ENCODE assay signal across 7 mouse cellular contexts in genomic region chr16:84834745-84835440, GRCm38 (mm10). TPM values are rescaled to one million over a fixed set of nuclear protein-coding genes. Genes with fewer than 3 reads are reported as not detected.
A peak's percentile ranks its signal among the peaks of the same experiment; 100 is the strongest.
DNase-seq lines count a peak whose midpoint lies in the region; ATAC-seq lines count a peak whose summit lies in the region.

Gene Gabpa (plus strand): TSS chr16:84834925.

- H3K36me3 ChIP-seq in embryonic facial prominence, embryonic 12.5 days, result peaks cover 33% of the 10 kb centered on the region
- peaks cover 8% of the 10 kb centered on the region for H3K36me3 ChIP-seq in limb, embryonic 11.5 days (ENCODE audit: control insufficient read depth, insufficient read depth, low read length)
- peaks cover 34% of the 10 kb centered on the region for H3K36me3 ChIP-seq in midbrain, embryonic 14.5 days (ENCODE audit: control insufficient read depth, insufficient read depth, low read length)

- H3K27me3 ChIP-seq in embryonic facial prominence, embryonic 12.5 days, result no peaks in the 10 kb centered on the region
- H3K27me3 ChIP-seq in limb, embryonic 11.5 days (ENCODE audit: control insufficient read depth, insufficient read depth, low read length), result no peaks in the 10 kb centered on the region
- no peaks in the 10 kb centered on the region for H3K27me3 ChIP-seq in midbrain, embryonic 14.5 days (ENCODE audit: control insufficient read depth, insufficient read depth, low read length)

- H3K27ac ChIP-seq in embryonic facial prominence, embryonic 12.5 days, result peak within 1 kb of the TSS; percentile 96
- peak within 1 kb of the TSS; percentile 95 for H3K27ac ChIP-seq in limb, embryonic 11.5 days (replicated peaks; ENCODE audit: low read depth, low read length)
- H3K27ac ChIP-seq in midbrain, embryonic 14.5 days (replicated peaks; ENCODE audit: low read depth, low read length), result peak within 1 kb of the TSS; percentile 95

- H3K4me2 ChIP-seq in embryonic facial prominence, embryonic 12.5 days (replicated peaks), result peak within 1 kb of the TSS; percentile 72
- peak within 1 kb of the TSS; percentile 73 for H3K4me2 ChIP-seq in limb, embryonic 11.5 days (ENCODE audit: low read depth, severe bottlenecking)
- H3K4me2 ChIP-seq in midbrain, embryonic 14.5 days (ENCODE audit: low read length), result peak within 1 kb of the TSS; percentile 86

- H3K4me3 ChIP-seq in embryonic facial prominence, embryonic 12.5 days, result peak within 1 kb of the TSS; percentile 92
- peak within 1 kb of the TSS; percentile 93 for H3K4me3 ChIP-seq in limb, embryonic 11.5 days (ENCODE audit: low read depth, low read length)
- peak within 1 kb of the TSS; percentile 92 for H3K4me3 ChIP-seq in midbrain, embryonic 14.5 days (replicated peaks; ENCODE audit: low read depth, low read length)

- H3K4me1 ChIP-seq in embryonic facial prominence, embryonic 12.5 days, result peaks cover 14% of the 10 kb centered on the region
- H3K4me1 ChIP-seq in limb, embryonic 11.5 days (ENCODE audit: control insufficient read depth, insufficient read depth, low read length), result 0 out of 2 replicates have a peak, but pooled peaks cover 3% of the 10 kb centered on the region
- peaks cover 16% of the 10 kb centered on the region for H3K4me1 ChIP-seq in midbrain, embryonic 14.5 days (ENCODE audit: control insufficient read depth, insufficient read depth, low read length)

- no peaks in the 10 kb centered on the region for H3K9me3 ChIP-seq in embryonic facial prominence, embryonic 12.5 days
- no peaks in the 10 kb centered on the region for H3K9me3 ChIP-seq in limb, embryonic 11.5 days (ENCODE audit: control insufficient read depth, low read length)
- no peaks in the 10 kb centered on the region for H3K9me3 ChIP-seq in midbrain, embryonic 14.5 days (ENCODE audit: control insufficient read depth, low read length)

- WGBS in embryonic facial prominence, embryonic 12.5 days, result under 1% methylated on average over 52 of the region's 52 CpGs
- under 1% methylated on average over 51 of the region's 52 CpGs for WGBS in limb, embryonic 11.5 days
- under 1% methylated on average over 52 of the region's 52 CpGs for WGBS in midbrain, embryonic 14.5 days

- DNase-seq in adrenal gland, postnatal 25 days, result peak; percentile 88
- DNase-seq in heart, adult 11 months, result peak; percentile 100
- peak; percentile 91 for DNase-seq in kidney, adult 18-20 months
- DNase-seq in limb, embryonic 11.5 days (ENCODE audit: low spot score), result peak; percentile 90
- peak; percentile 95 for DNase-seq in midbrain, embryonic 14.5 days
- DNase-seq in spleen, adult 18-20 months, result peak; percentile 84

- peak; percentile 96 for ATAC-seq in embryonic facial prominence, embryonic 12.5 days (ENCODE audit: insufficient number of reproducible peaks, insufficient read depth, low FRiP score, low TSS enrichment)
- peak; percentile 95 for ATAC-seq in limb, embryonic 11.5 days (ENCODE audit: insufficient number of reproducible peaks, low FRiP score, low TSS enrichment, low read depth)
- ATAC-seq in midbrain, embryonic 14.5 days (ENCODE audit: low FRiP score, low TSS enrichment), result peak; percentile 94

- H3K9ac ChIP-seq in embryonic facial prominence, embryonic 12.5 days, result peak within 1 kb of the TSS; percentile 95
- peak within 1 kb of the TSS; percentile 99 for H3K9ac ChIP-seq in limb, embryonic 11.5 days (ENCODE audit: low read length)
- peak within 1 kb of the TSS; percentile 95 for H3K9ac ChIP-seq in midbrain, embryonic 14.5 days (replicated peaks; ENCODE audit: low read length)

RNA-seq across cellular contexts. Expression of gene Gabpa, which starts in this region (rescaled TPM):
- total RNA-seq in adrenal gland, postnatal 25 days (2021), result 47.4 and 49.2 TPM in 2 replicates
- polyA plus RNA-seq in embryonic facial prominence, embryonic 12.5 days (2016; fragmentation: Nextera tagmentation; extraction: Ambion mirVana), result 39.2 and 41.7 TPM in 2 replicates
- 41.2 and 41.5 TPM in 2 replicates for polyA plus RNA-seq in limb, embryonic 11.5 days (2014; fragmentation: Nextera tagmentation; extraction: Ambion mirVana)
- polyA plus RNA-seq in midbrain, embryonic 14.5 days (2014; fragmentation: Nextera tagmentation; extraction: Ambion mirVana), result 18.4 and 24.9 TPM in 2 replicates

Comparison
In these comparisons a context has a peak if more than half of its experiments do, and no peak if none do; other contexts are left out.
1. Peak in every context shown above with its lines: DNase-seq, ATAC-seq, H3K4me3 ChIP-seq and H3K27ac ChIP-seq.